Mouse (Mus musculus) lung, embryonic 15.5 days (tissue): ENCODE data around the gene Arhgap28. TPM values are rescaled to one million over a fixed set of nuclear protein-coding genes. Genes with fewer than 3 reads are reported as not detected.

ENCODE experiments used
- ATAC-seq: fragments of 200-750 bp; cut with Nextera tagmentation; 2 replicates; pipeline ENCODE4 v1.8.0; 2017; ENCODE audit warnings: moderate number of reproducible peaks, borderline replicate concordance; ENCODE audit not compliant: low FRiP score, low TSS enrichment; ENCODE audit errors: extremely low read depth
- H3K27ac ChIP-seq: fragments of 300-500 bp; sonication (generic); 2 replicates; pipeline ENCODE4 v1.5.1; 2015; ENCODE audit warnings: moderate library complexity, mild to moderate bottlenecking, inconsistent platforms
- H3K27me3 ChIP-seq: fragments of 300-500 bp; sonication (generic); 2 replicates; pipeline ENCODE4 v1.6.1; 2015; ENCODE audit warnings: inconsistent platforms
- H3K36me3 ChIP-seq: fragments of 300-500 bp; sonication (generic); 2 replicates; pipeline ENCODE4 v1.6.1; 2015; ENCODE audit warnings: inconsistent platforms
- H3K4me1 ChIP-seq: fragments of 300-500 bp; sonication (generic); 2 replicates; pipeline ENCODE4 v1.6.1; 2015; ENCODE audit warnings: inconsistent platforms
- H3K4me2 ChIP-seq: fragments of 300-500 bp; sonication (generic); 2 replicates; pipeline ENCODE4 v1.6.1; 2015; ENCODE audit warnings: inconsistent platforms, mild to moderate bottlenecking, moderate library complexity
- H3K4me3 ChIP-seq: fragments of 300-500 bp; sonication (generic); 2 replicates; pipeline ENCODE4 v1.5.1; 2015; ENCODE audit warnings: mild to moderate bottlenecking, inconsistent platforms
- H3K9ac ChIP-seq: fragments of 300-500 bp; sonication (generic); 2 replicates; pipeline ENCODE4 v1.6.1; 2015; ENCODE audit warnings: inconsistent platforms
- H3K9me3 ChIP-seq: fragments of 300-500 bp; sonication (generic); 2 replicates; pipeline ENCODE4 v1.6.1; 2016; ENCODE audit warnings: inconsistent platforms
- WGBS: fragments of 180-500 bp; shearing (Covaris S2); methylation state at CpG from one replicate; pipeline ENCODE4 v1.1.7; 2015; 5-methylcytosine and 5-hydroxymethylcytosine counted together
- polyA plus RNA-seq: library from polyadenylated mRNA; unstranded; fragments of >200 nt; fragmentation: Nextera tagmentation; extraction: Ambion mirVana; gene quantifications from 2 replicates; pipeline ENCODE4 v1.2.1, GENCODE M21; 2015

The Arhgap28 gene
- polyA plus RNA-seq, 1 experiment from 2014 or later = 47.2 TPM

GRCm38 (mm10) chr17:68004581-68005330, 836 bp upstream of the Arhgap28 start:
- peak; percentile 59 for ATAC-seq
- peak overlapping the region; percentile 63 for H3K4me2 ChIP-seq
- H3K9me3 ChIP-seq = no peaks in the 10 kb centered on the region
- 2% methylated on average over 10 of the region's 10 CpGs for WGBS
- H3K9ac ChIP-seq = peak overlapping the region; percentile 83
- H3K4me1 ChIP-seq = peaks cover 18% of the 10 kb centered on the region
- peak overlapping the region; percentile 98 for H3K27ac ChIP-seq
- H3K27me3 ChIP-seq = no peaks in the 10 kb centered on the region
- H3K36me3 ChIP-seq = no peaks in the 10 kb centered on the region
- H3K4me3 ChIP-seq = peak overlapping the region; percentile 77

- WGBS = 8% methylated on average over 17 of the region's 17 CpGs
- H3K4me3 ChIP-seq = peak overlapping the region; percentile 77
- ATAC-seq = no peak
Measured at GRCm38 (mm10) chr17:68002608-68003595, 1.0 kb downstream of the Arhgap28 start.

GRCm38 (mm10) chr17:67999801-68000200, 4.1 kb downstream of the Arhgap28 start:
- WGBS = 49% methylated on average over 8 of the region's 8 CpGs
- Histone ChIP-seq H3K4me1 (peaks cover 35% of the 10 kb centered on the region), H3K4me2 (peak overlapping the region; percentile 20; the same call in 1 of the 2 replicates), H3K9me3 (no peaks in the 10 kb centered on the region), H3K4me3 (no peak overlapping the region), H3K27me3 (no peaks in the 10 kb centered on the region), H3K9ac (no peak overlapping the region), H3K27ac (0 out of 2 replicates have a peak overlapping the region, but pooled peaks have one; percentile 9), H3K36me3 (no peaks in the 10 kb centered on the region)
- no peak for ATAC-seq

More at GRCm38 (mm10) chr17:68002608-68003595, 1.0 kb downstream of the Arhgap28 start:
- Histone ChIP-seq H3K36me3 (no peaks in the 10 kb centered on the region), H3K9ac (peak overlapping the region; percentile 83), H3K4me1 (peaks cover 21% of the 10 kb centered on the region), H3K9me3 (no peaks in the 10 kb centered on the region), H3K4me2 (peak overlapping the region; percentile 63), H3K27ac (peak overlapping the region; percentile 98), H3K27me3 (no peaks in the 10 kb centered on the region)

GRCm38 (mm10) chr17:67996769-67997155, 7.2 kb downstream of the Arhgap28 start:
- H3K9ac ChIP-seq = no peak overlapping the region
- no peak overlapping the region for H3K4me3 ChIP-seq
- no peaks in the 10 kb centered on the region for H3K27me3 ChIP-seq
- H3K27ac ChIP-seq = peak overlapping the region; percentile 53
- H3K4me2 ChIP-seq = peak overlapping the region; percentile 38; the same call in 1 of the 2 replicates
- H3K4me1 ChIP-seq = peaks cover 30% of the 10 kb centered on the region
- no peaks in the 10 kb centered on the region for H3K9me3 ChIP-seq
- 46% methylated on average over 7 of the region's 7 CpGs for WGBS
- no peak for ATAC-seq
- H3K36me3 ChIP-seq = no peaks in the 10 kb centered on the region; the same call in 1 of the 2 replicates

DNA sequence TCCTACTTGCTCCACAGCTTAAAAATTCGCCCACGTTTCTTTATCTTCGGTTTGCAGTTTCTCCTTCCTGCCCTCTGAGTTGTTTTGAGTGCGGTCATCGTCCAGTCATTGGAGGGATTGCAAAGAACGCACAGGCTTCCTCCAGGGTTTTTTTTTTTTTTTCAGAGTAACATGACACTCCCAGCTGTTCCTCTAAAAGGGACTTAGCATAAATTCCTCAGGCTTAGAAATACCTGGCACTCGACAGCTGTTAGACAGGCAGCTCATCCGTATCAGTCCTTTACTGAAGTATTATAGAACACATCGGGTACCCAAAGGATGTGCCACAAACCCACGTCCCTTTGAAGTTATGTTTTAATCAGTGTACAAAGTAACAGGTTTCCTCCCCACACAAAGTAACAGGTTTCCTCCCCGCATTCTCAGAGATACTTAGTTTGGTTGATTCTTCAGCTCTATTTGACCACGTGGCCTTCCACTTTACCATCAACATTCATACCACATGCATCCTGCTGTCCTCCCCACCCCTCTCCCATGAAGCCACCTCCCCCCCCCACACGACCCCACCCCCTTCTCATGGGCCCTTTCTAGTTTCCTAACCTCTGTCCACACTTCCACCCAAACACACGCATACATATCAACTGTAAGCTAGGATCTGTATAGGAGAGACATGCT, 7.7 kb downstream of the Arhgap28 start:
- Histone ChIP-seq H3K4me3 (0 out of 2 replicates have a peak overlapping the region, but pooled peaks have one; percentile 9), H3K36me3 (no peaks in the 10 kb centered on the region; the same call in 1 of the 2 replicates), H3K9me3 (no peaks in the 10 kb centered on the region), H3K27me3 (no peaks in the 10 kb centered on the region), H3K4me1 (peaks cover 34% of the 10 kb centered on the region), H3K27ac (peak overlapping the region; percentile 53), H3K4me2 (peak overlapping the region; percentile 38), H3K9ac (no peak overlapping the region)
- peak; percentile 87 for ATAC-seq
- 5% methylated on average over 14 of the region's 14 CpGs for WGBS

GRCm38 (mm10) chr17:67995277-67995819, 8.6 kb downstream of the Arhgap28 start:
- WGBS = 46% methylated on average over 2 of the region's 2 CpGs
- peak overlapping the region; percentile 38; the same call in 1 of the 2 replicates for H3K4me2 ChIP-seq
- no peak overlapping the region; the same call in 1 of the 2 replicates for H3K27ac ChIP-seq
- no peaks in the 10 kb centered on the region for H3K27me3 ChIP-seq
- no peaks in the 10 kb centered on the region; the same call in 1 of the 2 replicates for H3K36me3 ChIP-seq
- no peaks in the 10 kb centered on the region for H3K9me3 ChIP-seq
- no peak for ATAC-seq
- no peak overlapping the region for H3K4me3 ChIP-seq
- peaks cover 40% of the 10 kb centered on the region for H3K4me1 ChIP-seq
- H3K9ac ChIP-seq = no peak overlapping the region

DNA sequence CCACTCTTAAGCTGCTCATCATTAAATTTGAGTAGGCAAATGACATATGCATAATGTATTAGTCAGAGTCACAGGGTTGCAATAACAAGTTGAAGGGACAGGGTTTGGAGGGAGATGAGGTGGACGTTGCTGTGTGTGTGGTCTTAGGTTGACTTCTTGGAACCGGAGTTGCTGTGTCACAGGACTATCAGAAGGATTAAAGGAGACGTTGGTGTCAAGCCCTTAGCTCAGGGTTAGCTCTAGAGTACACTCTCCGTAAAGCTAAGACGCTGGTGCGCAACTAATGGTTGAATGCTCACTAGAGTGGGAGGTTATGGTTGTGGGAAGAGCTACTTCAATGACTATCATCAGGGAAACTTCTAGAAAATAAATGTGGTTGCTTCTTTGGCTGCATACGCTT, 9.1 kb downstream of the Arhgap28 start:
- Histone ChIP-seq H3K27ac (no peak overlapping the region), H3K4me3 (no peak overlapping the region), H3K4me1 (peaks cover 42% of the 10 kb centered on the region), H3K36me3 (no peaks in the 10 kb centered on the region; the same call in 1 of the 2 replicates), H3K27me3 (no peaks in the 10 kb centered on the region), H3K9me3 (no peaks in the 10 kb centered on the region), H3K4me2 (no peak overlapping the region), H3K9ac (no peak overlapping the region)
- ATAC-seq = no peak
- WGBS = 50% methylated on average over 7 of the region's 7 CpGs

DNA sequence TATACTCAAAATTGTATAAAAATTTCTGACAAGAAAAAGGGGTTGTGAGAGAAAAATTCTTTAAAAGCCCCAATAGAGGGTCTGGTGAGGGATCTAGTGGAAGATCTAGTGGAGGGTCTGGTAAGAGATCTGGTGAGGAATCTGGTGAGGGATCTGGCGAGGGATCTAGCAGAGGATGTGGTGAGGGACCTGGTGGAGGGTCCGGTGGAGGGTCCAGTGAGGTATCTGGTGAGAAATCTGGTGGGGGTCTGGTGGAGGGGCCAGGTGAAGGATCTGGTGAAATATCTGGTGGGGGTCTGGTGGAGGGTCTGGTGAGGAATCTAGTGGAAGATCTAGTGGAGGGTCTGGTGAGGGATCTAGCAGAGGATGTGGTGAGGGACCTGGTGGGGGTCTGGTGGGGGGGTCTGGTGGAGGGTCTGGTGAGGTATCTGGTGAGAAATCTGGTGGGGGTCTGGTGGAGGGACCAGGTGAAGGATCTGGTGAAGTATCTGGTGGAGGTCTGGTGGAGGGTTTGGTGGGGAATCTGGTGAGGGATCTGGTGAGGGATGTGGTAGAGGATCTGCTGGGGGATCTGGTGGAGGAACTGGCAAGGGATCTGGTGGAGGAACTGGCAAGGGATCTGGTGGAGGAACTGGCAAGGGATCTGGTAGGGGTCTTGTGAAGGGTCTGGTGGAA, 10.4 kb downstream of the Arhgap28 start:
- peaks cover 52% of the 10 kb centered on the region for H3K4me1 ChIP-seq
- no peak overlapping the region for H3K4me2 ChIP-seq
- H3K9ac ChIP-seq = no peak overlapping the region
- WGBS = 94% methylated on average over 2 of the region's 2 CpGs
- no peaks in the 10 kb centered on the region; the same call in 1 of the 2 replicates for H3K36me3 ChIP-seq
- no peak overlapping the region for H3K4me3 ChIP-seq
- no peaks in the 10 kb centered on the region for H3K27me3 ChIP-seq
- no peaks in the 10 kb centered on the region for H3K9me3 ChIP-seq
- no peak overlapping the region for H3K27ac ChIP-seq
- no peak for ATAC-seq

DNA sequence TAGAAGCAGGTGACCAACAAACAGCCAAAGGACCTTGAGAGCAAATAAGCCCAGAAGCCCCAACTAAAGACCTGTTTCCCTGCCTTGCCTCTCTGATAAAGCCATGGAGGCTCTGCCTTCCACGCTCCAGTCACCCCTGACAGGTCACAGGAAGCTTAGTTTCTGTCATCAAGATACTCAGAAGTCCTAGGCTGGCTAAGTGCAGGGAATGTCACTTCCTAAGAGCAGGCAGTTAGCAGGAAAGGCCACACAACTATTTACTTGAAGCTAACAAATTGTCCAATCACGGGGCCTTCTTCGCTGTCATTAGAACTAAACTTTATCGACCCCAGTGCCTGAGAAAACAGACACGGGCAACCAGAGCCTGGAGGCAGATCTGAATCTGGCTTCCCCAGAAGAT, 14.2 kb downstream of the Arhgap28 start:
- no peak for ATAC-seq
- no peak overlapping the region for H3K4me3 ChIP-seq
- no peaks in the 10 kb centered on the region for H3K9me3 ChIP-seq
- H3K36me3 ChIP-seq = no peaks in the 10 kb centered on the region; the same call in 1 of the 2 replicates
- H3K4me1 ChIP-seq = peaks cover 36% of the 10 kb centered on the region
- 16% methylated on average over 5 of the region's 5 CpGs for WGBS
- peak overlapping the region; percentile 6; the same call in 1 of the 2 replicates for H3K4me2 ChIP-seq
- peak overlapping the region; percentile 70 for H3K27ac ChIP-seq
- H3K9ac ChIP-seq = no peak overlapping the region
- H3K27me3 ChIP-seq = no peaks in the 10 kb centered on the region

GRCm38 (mm10) chr17:67988920-67989621, 14.8 kb downstream of the Arhgap28 start:
- Histone ChIP-seq H3K27ac (peak overlapping the region; percentile 70), H3K9me3 (no peaks in the 10 kb centered on the region), H3K4me2 (peak overlapping the region; percentile 6; the same call in 1 of the 2 replicates), H3K9ac (no peak overlapping the region), H3K4me1 (peaks cover 36% of the 10 kb centered on the region), H3K27me3 (no peaks in the 10 kb centered on the region), H3K4me3 (no peak overlapping the region), H3K36me3 (no peaks in the 10 kb centered on the region; the same call in 1 of the 2 replicates)
- peak; percentile 92 for ATAC-seq
- 5% methylated on average over 15 of the region's 15 CpGs for WGBS
